Mouse (Mus musculus) liver (tissue): Measurements from ENCODE around the gene Cep63.
A peak's percentile ranks its signal among the peaks of the same experiment; 100 is the strongest.

Experiments used
- DNase-seq: peaks from one replicate; pipeline ENCODE4 v3.0.0-alpha.2; 2020; ENCODE audit warnings: mixed read lengths

Gene Cep63

DNA sequence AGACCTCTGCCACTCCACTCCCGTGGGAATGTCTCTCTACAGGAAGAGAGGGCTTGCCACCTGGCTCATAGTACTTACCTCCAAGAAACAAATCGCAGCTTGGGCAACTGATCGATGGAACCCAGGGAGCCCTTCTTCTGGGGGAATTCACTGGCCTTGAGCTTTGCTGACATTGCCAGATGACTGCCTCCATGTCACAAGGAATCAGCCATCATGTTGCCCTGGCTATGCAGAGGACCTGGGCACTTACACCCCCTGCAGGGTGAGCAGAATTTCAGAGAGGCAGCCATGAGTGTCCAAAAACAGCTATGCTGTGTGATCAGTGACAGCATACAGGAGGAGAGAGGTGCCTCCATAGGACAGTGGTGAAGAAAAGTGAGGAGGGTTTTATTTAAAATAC lies 72.6 kb downstream of the Cep63 start:
- no peak for DNase-seq

DNA sequence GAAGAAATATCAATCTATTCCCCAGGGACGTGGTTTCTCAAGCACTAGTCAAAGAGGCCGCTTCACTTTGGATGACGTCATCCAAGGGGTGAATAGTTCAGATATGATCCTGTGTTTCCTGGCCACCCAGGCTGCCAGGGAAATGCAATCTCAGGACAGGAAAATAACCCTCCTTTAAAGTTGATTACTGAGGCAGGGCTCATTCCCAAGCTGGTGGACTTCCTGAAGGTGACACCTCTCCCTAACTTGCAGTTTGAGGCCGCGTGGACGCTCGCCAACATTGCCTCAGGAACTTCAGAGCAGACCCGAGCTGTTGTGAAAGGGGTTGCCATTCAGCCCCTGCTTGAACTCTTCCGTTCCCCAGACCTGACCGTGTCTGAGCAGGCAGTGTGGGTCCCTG lies 74.6 kb downstream of the Cep63 start:
- no peak for DNase-seq

DNA sequence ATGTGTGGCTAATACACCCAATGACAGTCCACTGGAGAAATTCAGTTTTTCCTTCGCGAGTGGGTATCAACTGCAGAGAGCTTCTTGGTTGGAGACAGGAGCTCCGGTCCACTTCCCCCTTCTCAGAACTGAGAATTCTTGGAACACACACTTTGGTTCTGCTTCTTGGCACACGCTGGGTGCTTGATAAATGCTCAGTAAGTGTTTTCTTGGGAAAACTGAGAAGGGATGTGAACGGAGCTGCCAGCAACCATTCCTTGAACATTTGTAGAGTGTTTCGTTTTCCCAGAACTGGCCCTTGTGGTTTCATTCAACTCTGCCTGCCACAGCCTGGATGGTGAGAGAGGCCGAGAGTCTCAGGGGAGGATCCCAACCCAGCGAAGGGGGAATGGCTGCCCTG lies 77.1 kb downstream of the Cep63 start:
- DNase-seq = no peak

DNA sequence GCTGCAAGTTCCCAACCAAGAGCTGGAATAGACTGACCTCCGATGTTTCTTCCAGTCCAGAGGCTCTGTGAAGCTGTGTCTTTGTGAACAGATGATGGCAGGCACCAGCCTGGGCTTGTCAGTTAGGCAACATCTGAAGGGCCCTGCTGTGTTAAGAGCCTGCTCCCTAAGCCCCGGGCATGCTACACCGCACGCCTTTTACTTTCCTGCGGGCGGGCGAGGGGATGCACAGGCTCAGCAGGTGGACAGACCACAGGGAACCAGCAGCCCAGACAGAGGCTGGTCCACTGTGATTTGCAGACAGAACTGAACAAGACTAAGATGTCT lies 79.3 kb downstream of the Cep63 start:
- DNase-seq = no peak

DNA sequence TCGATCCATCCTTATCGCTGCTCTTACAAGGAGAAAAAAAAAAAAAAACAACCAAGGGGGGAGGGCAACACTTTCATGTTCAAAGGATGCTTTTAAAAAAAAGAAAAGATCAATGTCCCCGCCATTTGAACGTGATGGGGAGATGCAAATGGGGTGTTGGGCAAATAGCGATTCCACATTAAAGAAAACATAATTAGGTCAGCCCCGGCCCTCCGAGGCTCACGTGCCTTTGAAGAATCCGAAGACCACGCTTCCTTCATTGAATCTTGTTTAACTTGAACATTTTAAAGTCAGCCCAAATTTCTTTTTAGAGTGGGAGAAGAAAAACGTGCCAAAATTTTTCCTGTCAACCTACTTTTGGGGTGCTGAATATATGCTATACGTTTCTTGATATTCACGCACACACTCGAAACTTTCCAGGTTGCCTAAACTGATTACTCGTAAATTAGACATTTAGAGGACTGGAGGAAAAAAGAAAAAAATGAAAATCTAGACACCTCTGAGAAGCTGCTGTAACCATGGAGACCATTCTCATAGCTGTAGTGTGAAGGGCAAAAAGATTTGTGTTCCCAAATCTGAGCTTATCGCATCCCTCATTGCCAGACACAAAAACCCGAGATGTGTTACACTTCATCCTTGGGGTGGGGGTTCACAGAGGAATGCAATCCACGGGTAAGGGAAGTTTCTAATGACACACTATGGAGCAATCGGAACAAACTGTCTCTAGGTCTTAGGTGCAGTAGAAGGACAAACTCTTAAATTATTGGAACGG lies 79.9 kb downstream of the Cep63 start:
- DNase-seq = no peak

DNA sequence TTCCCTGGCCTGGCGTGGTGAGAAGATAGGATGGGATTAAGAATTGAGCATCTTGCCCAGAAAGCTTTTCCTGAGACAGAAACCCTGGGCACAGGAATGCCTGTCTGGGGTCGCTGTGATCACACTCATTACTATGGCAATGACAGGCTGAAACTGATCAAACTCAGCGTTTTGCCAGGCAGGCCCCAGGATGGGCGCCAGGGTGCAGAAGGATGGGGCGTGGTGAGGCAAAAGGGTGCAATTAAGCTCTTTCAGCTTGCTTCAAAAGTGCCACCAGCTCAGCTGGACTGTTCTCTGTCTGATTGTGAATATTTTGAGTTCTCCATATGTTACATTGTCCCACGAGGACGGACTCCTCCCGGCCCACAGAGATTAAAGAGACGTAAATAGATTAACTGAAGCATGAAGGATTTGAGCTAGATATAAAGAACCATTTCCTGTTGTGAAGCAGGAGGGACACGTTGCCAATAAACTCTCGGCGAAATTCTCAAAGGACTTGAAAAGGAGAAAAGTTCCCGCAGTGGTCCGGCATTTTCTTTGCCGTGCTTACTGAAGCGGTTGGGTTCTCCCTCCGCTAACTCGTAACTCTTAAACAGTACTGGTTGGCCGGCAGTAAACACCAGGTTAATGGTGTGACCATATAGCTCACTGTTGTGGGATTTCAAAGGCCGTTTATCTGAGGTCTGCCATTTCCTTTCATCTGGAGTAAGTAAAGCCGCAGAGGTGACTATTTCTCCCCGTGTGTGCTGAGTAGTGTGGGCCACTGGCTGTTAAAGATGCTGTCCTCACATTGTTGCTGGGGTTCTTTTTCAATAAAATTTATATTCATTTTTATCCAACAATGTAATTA lies 80.7 kb downstream of the Cep63 start:
- no peak for DNase-seq

DNA sequence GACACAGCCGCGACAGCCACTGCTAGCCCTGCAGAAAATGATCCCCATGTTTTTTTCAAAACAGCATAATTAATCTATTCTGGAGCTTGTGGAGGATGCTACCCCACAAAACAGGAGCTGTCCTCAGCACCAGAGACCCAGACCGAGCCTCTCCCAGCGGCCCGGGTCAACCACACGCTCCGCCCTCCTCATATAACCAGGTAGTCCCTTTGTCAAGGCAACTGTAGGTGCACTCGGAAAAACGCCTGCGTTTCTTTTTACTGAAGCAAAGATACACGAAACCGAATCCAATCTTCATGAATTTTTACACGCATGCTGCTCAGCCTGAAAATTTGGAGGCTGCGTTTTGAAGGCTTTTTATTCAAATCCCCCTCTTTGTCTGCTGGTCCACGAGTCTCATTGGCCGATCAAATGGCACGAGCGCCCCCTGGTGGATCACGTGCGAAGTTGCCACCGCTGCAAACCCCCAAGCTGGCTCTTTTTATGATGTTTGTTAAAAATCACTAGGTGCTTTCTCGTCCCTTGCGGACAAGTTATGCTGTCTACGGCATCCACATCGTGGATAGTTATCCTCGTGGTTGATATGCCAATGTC lies 81.5 kb downstream of the Cep63 start:
- peak; percentile 76 for DNase-seq

DNA sequence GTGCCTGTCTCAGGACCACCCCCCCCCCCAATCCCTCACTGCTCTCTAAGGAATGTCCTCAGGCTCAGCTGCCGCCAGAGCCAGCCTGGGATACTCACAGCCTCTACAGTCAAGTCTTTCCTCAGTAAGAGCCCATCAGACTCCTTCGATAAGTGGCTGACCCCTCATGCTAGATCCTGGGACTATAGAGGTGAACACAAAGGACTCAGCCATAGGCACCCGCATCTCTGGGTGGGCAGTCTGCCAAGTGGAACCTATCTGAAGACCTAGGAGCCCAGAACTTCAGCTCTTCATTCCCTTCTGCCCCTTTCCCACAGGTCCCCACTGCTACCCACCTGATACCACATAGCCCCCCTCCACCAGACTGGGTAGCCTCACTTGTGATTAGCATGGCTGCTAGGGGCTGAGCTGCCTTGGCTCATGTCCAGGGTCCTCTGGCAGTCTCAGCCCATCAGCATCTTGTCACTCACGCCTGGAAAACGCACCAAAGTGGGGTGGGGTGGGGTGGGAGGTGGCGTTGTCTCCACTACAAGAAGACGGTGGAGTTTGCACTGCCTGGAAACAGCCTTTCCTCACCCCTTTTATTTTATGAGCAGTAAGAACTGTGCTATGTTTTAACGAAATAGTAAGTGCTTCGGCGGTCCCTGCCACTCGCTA lies 82.1 kb downstream of the Cep63 start:
- DNase-seq = no peak

DNA sequence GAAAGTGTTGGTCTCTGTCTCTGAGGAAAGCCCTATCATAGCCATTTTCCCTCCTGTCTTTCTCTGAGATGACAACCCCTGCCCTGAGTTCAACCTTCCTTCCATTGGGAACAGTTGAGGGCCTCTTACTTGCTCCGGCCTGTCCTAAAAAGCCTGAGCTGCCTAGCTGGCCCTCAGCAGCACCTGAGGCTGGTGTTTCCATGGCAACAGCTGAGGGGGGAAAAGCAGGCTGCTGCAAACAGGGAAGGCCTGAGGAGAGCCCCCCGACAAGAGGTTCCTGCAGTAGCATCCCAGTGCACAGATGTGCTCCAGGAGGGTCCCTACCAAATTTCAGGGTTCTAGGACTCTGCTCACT lies 82.6 kb downstream of the Cep63 start:
- no peak for DNase-seq

DNA sequence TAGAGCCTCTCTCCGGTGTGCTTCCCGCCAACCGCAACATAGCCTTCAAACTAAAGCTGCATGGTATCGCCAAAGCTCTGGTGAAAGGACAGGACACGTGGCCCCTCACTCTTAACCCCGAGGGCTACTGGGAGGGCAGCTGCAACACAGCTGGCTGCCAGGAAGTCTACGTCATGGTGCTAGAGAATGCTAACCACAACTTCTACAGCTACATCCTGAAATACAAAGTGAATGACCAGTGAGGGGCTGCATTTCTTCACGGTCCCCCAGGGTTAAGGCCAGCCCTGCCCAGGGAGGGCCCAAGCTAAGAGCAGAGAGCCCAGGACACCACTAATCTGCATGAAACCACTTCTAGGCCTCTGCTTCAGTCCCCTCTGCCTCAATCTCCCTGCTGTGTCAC lies 83.8 kb downstream of the Cep63 start:
- DNase-seq = no peak

DNA sequence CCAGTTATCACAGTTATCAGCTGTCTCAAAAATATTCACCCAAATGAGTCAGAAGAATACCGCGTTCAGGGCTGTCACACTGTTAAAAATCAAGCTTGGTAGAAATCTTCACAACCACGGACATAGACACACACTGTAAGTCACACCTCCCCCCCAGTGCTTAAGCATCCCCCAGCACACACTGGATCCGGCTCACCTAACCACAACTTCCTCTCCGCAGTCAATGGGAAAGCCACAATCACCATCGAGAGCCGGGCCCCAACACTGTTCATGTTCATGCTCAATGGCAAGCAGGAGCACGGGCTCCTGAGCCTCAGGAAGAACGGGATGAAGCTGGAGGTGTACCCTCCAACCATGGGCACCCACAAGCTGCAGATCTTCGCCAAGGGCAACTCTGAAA lies 84.7 kb downstream of the Cep63 start:
- no peak for DNase-seq

DNA sequence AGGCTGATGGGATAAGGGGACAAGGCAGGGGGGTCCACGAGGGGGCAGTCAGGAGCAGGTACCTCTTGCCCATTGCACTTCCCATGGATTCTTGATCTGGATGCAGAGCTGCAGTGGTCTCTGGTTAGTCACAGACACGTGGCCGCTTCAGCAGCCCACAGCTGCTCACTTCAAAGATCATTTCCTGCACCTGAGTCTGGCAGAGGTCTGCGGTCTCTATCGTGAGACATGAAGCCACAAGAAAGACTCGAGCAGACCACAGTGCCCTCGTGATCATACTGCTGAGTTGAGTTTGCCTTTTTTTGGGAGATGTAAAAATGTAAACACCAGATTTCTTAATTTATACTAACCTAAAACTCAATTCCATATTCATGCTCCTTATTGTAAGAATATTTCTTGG lies 86.6 kb downstream of the Cep63 start:
- DNase-seq = no peak

DNA sequence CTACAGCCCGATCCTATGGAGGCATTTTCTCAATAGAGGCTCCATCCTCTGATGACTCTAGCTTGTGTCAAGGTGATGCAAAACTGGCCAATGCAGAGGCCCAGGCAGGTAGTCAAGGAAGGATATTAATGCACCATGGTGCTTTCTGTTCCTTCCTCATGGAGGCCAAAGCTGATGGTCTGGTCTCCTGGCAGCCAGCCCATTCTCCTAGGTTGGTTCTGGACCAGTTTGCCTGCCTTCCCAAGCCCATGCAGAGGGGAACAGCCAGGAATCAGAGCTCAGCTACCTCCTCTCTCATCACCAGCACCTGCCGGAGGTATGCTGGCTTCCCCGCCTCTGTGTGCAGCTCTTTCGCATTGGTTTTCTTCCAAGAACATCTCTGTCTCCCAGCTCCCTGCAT lies 89.4 kb downstream of the Cep63 start:
- no peak for DNase-seq
